Mouse (Mus musculus) embryonic facial prominence, embryonic 11.5 days (tissue): Measurements from ENCODE around the gene Ifi202b. TPM values are rescaled to one million over a fixed set of nuclear protein-coding genes. Genes with fewer than 3 reads are reported as not detected.
"Not testable (repeated sequence)": the region's sequence is repeated elsewhere in the genome, so short reads cannot be mapped to it uniquely, and the experiment has no call there.

Experiments used
- ATAC-seq: fragments of 200-750 bp; cut with Nextera tagmentation; replicated peaks from 2 replicates; pipeline ENCODE4 v1.8.0; 2017; ENCODE audit warnings: low read depth; ENCODE audit not compliant: insufficient number of reproducible peaks, low FRiP score, low TSS enrichment
- DNase-seq: peaks from one replicate; pipeline ENCODE4 v3.0.0-alpha.2; 2015; ENCODE audit warnings: low spot score
- H3K27ac ChIP-seq: fragments of 300-500 bp; sonication (generic); replicated peaks from 2 replicates; pipeline ENCODE4 v1.5.1; 2014; ENCODE audit warnings: mild to moderate bottlenecking, low read depth, low read length, control low read depth
- H3K27me3 ChIP-seq: fragments of 300-500 bp; sonication (generic); 2 replicates; pipeline ENCODE4 v1.6.1; 2014; ENCODE audit warnings: mild to moderate bottlenecking, low read length, moderate library complexity, mixed read lengths; ENCODE audit not compliant: control insufficient read depth, insufficient read depth
- H3K36me3 ChIP-seq: fragments of 300-500 bp; sonication (generic); replicated peaks from 2 replicates; pipeline ENCODE4 v1.6.1; 2014; ENCODE audit warnings: low read depth, mild to moderate bottlenecking, low read length, moderate library complexity, mixed read lengths; ENCODE audit not compliant: control insufficient read depth, insufficient read depth
- H3K4me1 ChIP-seq: fragments of 300-500 bp; sonication (generic); 2 replicates; pipeline ENCODE4 v1.6.1; 2014; ENCODE audit warnings: low read length, mixed read lengths; ENCODE audit not compliant: control insufficient read depth, insufficient read depth
- H3K4me2 ChIP-seq: fragments of 300-500 bp; sonication (generic); 2 replicates; pipeline ENCODE4 v1.6.1; 2014; ENCODE audit warnings: low read depth, mild to moderate bottlenecking, control low read depth, low read length, moderate library complexity
- H3K4me3 ChIP-seq: fragments of 300-500 bp; sonication (generic); 2 replicates; pipeline ENCODE4 v1.5.1; 2014; ENCODE audit warnings: low read depth, low read length, control low read depth
- H3K9ac ChIP-seq: fragments of 300-500 bp; sonication (generic); replicated peaks from 2 replicates; pipeline ENCODE4 v1.6.1; 2014; ENCODE audit warnings: mild to moderate bottlenecking, control low read depth, low read length
- H3K9me3 ChIP-seq: fragments of 300-500 bp; sonication (generic); replicated peaks from 2 replicates; pipeline ENCODE4 v1.6.1; 2016; ENCODE audit warnings: mild to moderate bottlenecking, low read length, inconsistent platforms, mixed read lengths; ENCODE audit not compliant: control insufficient read depth
- WGBS: fragments of 180-500 bp; shearing (Covaris S2); extraction: QIAGEN DNeasy Blood & Tissue Kit; methylation state at CpG from one replicate; pipeline ENCODE4 v1.1.7; 2014; 5-methylcytosine and 5-hydroxymethylcytosine counted together
- polyA plus RNA-seq: library from polyadenylated mRNA; unstranded; fragments of >200 nt; fragmentation: Nextera tagmentation; extraction: Ambion mirVana; gene quantifications from 2 replicates; pipeline ENCODE4 v1.2.1, GENCODE M21; 2014

The Ifi202b gene
- polyA plus RNA-seq, 1 experiment from 2014 or later: 0.20 TPM

- not testable (repeated sequence) for H3K4me2 ChIP-seq, DNase-seq, H3K9me3 ChIP-seq, H3K36me3 ChIP-seq, ATAC-seq, H3K9ac ChIP-seq, H3K27ac ChIP-seq, H3K4me3 ChIP-seq, H3K27me3 ChIP-seq, H3K4me1 ChIP-seq
- WGBS: 85% methylated on average over 1 of the region's 1 CpGs
These were observed 21.1 kb downstream of the Ifi202b start for GRCm38 (mm10) chr1:173961491-173961890.

- H3K27ac ChIP-seq, ATAC-seq, H3K4me1 ChIP-seq, H3K4me2 ChIP-seq, H3K27me3 ChIP-seq, H3K36me3 ChIP-seq, DNase-seq, H3K4me3 ChIP-seq, H3K9me3 ChIP-seq, H3K9ac ChIP-seq: not testable (repeated sequence)
- 76% methylated on average over 3 of the region's 3 CpGs for WGBS
These were observed 22.5 kb downstream of the Ifi202b start for GRCm38 (mm10) chr1:173959998-173960397.

GRCm38 (mm10) chr1:173955839-173956527 is 26.6 kb downstream of the Ifi202b start:
- H3K27ac ChIP-seq, H3K9ac ChIP-seq, H3K27me3 ChIP-seq, DNase-seq, ATAC-seq, H3K4me3 ChIP-seq, H3K4me1 ChIP-seq, H3K9me3 ChIP-seq, H3K4me2 ChIP-seq, H3K36me3 ChIP-seq: not testable (repeated sequence)
- WGBS: 76% methylated on average over 3 of the region's 3 CpGs

- H3K27me3 ChIP-seq: no peaks in the 10 kb centered on the region
These were observed 27.3 kb downstream of the Ifi202b start for GRCm38 (mm10) chr1:173955071-173955796.

GRCm38 (mm10) chr1:173953563-173953962 is 29.0 kb downstream of the Ifi202b start:
- no peak overlapping the region for H3K4me2 ChIP-seq
- ATAC-seq: no peak
- 81% methylated on average over 1 of the region's 1 CpGs for WGBS
- no peaks in the 10 kb centered on the region for H3K9me3 ChIP-seq
- no peaks in the 10 kb centered on the region for H3K36me3 ChIP-seq
- DNase-seq: no peak
- no peak overlapping the region for H3K4me3 ChIP-seq
- H3K9ac ChIP-seq: no peak overlapping the region
- H3K27me3 ChIP-seq: no peaks in the 10 kb centered on the region
- no peaks in the 10 kb centered on the region for H3K4me1 ChIP-seq
- no peak overlapping the region for H3K27ac ChIP-seq

More at GRCm38 (mm10) chr1:173955071-173955796, 27.3 kb downstream of the Ifi202b start:
- DNase-seq (no peak), ATAC-seq (no peak)
- Histone ChIP-seq H3K4me1 (no peaks in the 10 kb centered on the region), H3K4me2 (no peak overlapping the region), H3K27ac (no peak overlapping the region), H3K4me3 (no peak overlapping the region), H3K9me3 (no peaks in the 10 kb centered on the region), H3K36me3 (no peaks in the 10 kb centered on the region), H3K9ac (no peak overlapping the region)
- 86% methylated on average over 2 of the region's 2 CpGs for WGBS

- H3K4me2 ChIP-seq, H3K4me3 ChIP-seq, DNase-seq, ATAC-seq, H3K27me3 ChIP-seq, H3K9me3 ChIP-seq, H3K27ac ChIP-seq, H3K36me3 ChIP-seq, H3K4me1 ChIP-seq, H3K9ac ChIP-seq: not testable (repeated sequence)
- WGBS: 86% methylated on average over 2 of the region's 2 CpGs
These were observed 33.5 kb downstream of the Ifi202b start for GRCm38 (mm10) chr1:173949044-173949443.

GRCm38 (mm10) chr1:173942780-173943066 is 39.8 kb downstream of the Ifi202b start:
- not testable (repeated sequence) for H3K36me3 ChIP-seq, ATAC-seq, H3K27me3 ChIP-seq, H3K4me1 ChIP-seq, H3K27ac ChIP-seq, H3K9ac ChIP-seq, H3K4me2 ChIP-seq, H3K4me3 ChIP-seq, DNase-seq, H3K9me3 ChIP-seq

GRCm38 (mm10) chr1:173941924-173942779 is 40.4 kb downstream of the Ifi202b start, which contains the start of the genes Mndal and Ifi203:
Mndal (minus strand) TSS chr1:173942491.
Ifi203 (minus strand) TSS chr1:173942672.
- not testable (repeated sequence) for H3K27ac ChIP-seq, H3K27me3 ChIP-seq, H3K4me3 ChIP-seq, ATAC-seq, H3K4me2 ChIP-seq, DNase-seq, H3K9ac ChIP-seq, H3K36me3 ChIP-seq, H3K4me1 ChIP-seq, H3K9me3 ChIP-seq
- 64% methylated on average over 3 of the region's 3 CpGs for WGBS
